Mouse (Mus musculus): ENCODE measurements at regions not wholly inside any gene's neighbourhood (a gene's known extent, or its start where the extent isn't known, plus 50 kb on each side); places are given as distances from the start of the nearest gene placed in this dataset.

DNA sequence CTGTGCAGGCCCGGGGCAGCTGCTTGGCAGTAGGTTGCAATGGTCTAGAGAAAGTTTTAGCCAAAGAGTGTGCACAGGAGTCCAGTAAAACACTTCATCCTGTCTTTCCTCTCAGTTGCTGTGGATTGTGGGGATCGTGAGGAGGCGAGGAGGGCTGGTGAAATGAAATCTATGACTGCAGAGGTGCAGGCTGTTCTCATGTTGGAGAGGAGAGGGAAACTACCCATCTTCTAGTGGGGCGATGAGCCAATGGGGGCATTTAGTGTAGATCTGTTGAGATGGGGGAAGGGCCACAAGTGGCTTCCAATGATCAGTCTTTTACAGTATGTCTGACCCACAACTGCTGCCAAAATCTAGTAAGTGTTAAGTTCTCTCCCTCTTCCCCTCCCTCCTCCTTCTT is 203.4 kb downstream of the Rnd3 start:
- Histone ChIP-seq H3K4me3 (ENCODE audit: low read depth, low read length) (no peak overlapping the region), H3K9ac (ENCODE audit: low read length) (no peak overlapping the region), H3K27ac (replicated peaks) (no peak overlapping the region), H3K4me1 (replicated peaks; ENCODE audit: control insufficient read depth, insufficient read depth) (no peaks in the 10 kb centered on the region), H3K27me3 (ENCODE audit: control insufficient read depth, insufficient read depth, low read length) (no peaks in the 10 kb centered on the region), H3K9me3 (ENCODE audit: control insufficient read depth, low read length) (no peaks in the 10 kb centered on the region), H3K4me2 (replicated peaks; ENCODE audit: low read depth) (no peak overlapping the region), H3K36me3 (ENCODE audit: control insufficient read depth, insufficient read depth, low read length) (no peaks in the 10 kb centered on the region)
- no peak for DNase-seq (ENCODE audit: low spot score)
- WGBS: 87% methylated on average over 4 of the region's 4 CpGs
- ATAC-seq (ENCODE audit: low FRiP score, low TSS enrichment): no peak
- no peak for TF ChIP-seq EP300 (optimal IDR thresholded peaks at IDR 0.05)
- no peak for TF ChIP-seq CTCF (IDR thresholded peaks at IDR 0.05; ENCODE audit: low read depth)

- H3K4me3 ChIP-seq (ENCODE audit: low read depth, low read length): no peak overlapping the region
- no peaks in the 10 kb centered on the region for H3K27me3 ChIP-seq (ENCODE audit: control insufficient read depth, insufficient read depth, low read length)
- no peaks in the 10 kb centered on the region for H3K9me3 ChIP-seq (ENCODE audit: control insufficient read depth, low read length)
- H3K4me2 ChIP-seq (replicated peaks; ENCODE audit: low read depth): no peak overlapping the region
- DNase-seq (ENCODE audit: low spot score) (no peak), ATAC-seq (ENCODE audit: low FRiP score, low TSS enrichment) (no peak)
- WGBS: 73% methylated on average over 15 of the region's 15 CpGs
- no peaks in the 10 kb centered on the region for H3K36me3 ChIP-seq (ENCODE audit: control insufficient read depth, insufficient read depth, low read length)
- 0 out of 2 replicates have a peak overlapping the region, but pooled peaks have one; percentile 4 for H3K27ac ChIP-seq (replicated peaks)
- no peak overlapping the region for H3K9ac ChIP-seq (ENCODE audit: low read length)
- H3K4me1 ChIP-seq (replicated peaks; ENCODE audit: control insufficient read depth, insufficient read depth): no peaks in the 10 kb centered on the region
- no peak for TF ChIP-seq CTCF (IDR thresholded peaks at IDR 0.05; ENCODE audit: low read depth)
- TF ChIP-seq EP300 (optimal IDR thresholded peaks at IDR 0.05): no peak
These were observed 205.7 kb downstream of the Rnd3 start for GRCm38 (mm10) chr2:50943180-50943579.

DNA sequence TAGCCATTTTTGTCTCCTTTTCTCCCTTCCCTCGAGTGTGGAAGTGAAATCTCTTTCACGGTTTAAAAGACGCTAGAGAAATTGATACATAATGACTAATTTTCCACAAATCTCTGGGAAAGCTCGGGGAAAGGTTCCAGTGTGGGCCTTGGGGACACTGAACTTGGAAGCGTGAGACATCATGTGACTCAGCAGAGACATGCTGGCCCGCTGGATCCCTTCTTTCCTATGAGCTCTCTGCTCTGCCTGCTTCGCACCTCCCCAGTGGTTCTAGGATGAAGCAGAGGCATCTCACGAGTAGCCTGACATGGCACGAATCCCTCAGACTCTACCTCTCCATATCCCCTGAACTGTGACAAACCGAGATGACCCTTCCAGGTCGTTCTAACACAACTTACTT is 206.2 kb downstream of the Rnd3 start:
- H3K9ac ChIP-seq (ENCODE audit: low read length): no peak overlapping the region
- H3K4me1 ChIP-seq (replicated peaks; ENCODE audit: control insufficient read depth, insufficient read depth): no peaks in the 10 kb centered on the region
- no peak overlapping the region for H3K4me2 ChIP-seq (replicated peaks; ENCODE audit: low read depth)
- no peak for TF ChIP-seq EP300 (optimal IDR thresholded peaks at IDR 0.05)
- TF ChIP-seq CTCF (IDR thresholded peaks at IDR 0.05; ENCODE audit: low read depth): no peak
- H3K9me3 ChIP-seq (ENCODE audit: control insufficient read depth, low read length): no peaks in the 10 kb centered on the region
- H3K27me3 ChIP-seq (ENCODE audit: control insufficient read depth, insufficient read depth, low read length): no peaks in the 10 kb centered on the region
- no peaks in the 10 kb centered on the region for H3K36me3 ChIP-seq (ENCODE audit: control insufficient read depth, insufficient read depth, low read length)
- H3K27ac ChIP-seq (replicated peaks): 0 out of 2 replicates have a peak overlapping the region, but pooled peaks have one; percentile 4
- ATAC-seq (ENCODE audit: low FRiP score, low TSS enrichment) (no peak), DNase-seq (ENCODE audit: low spot score) (no peak)
- no peak overlapping the region for H3K4me3 ChIP-seq (ENCODE audit: low read depth, low read length)
- 76% methylated on average over 11 of the region's 11 CpGs for WGBS

GRCm38 (mm10) chr2:50932936-50933335 is 216.0 kb downstream of the Rnd3 start:
- no peaks in the 10 kb centered on the region for H3K27me3 ChIP-seq (ENCODE audit: control insufficient read depth, insufficient read depth, low read length)

GRCm38 (mm10) chr2:50921002-50921401 is 227.9 kb downstream of the Rnd3 start:
- no peak for DNase-seq (ENCODE audit: low spot score)
- Histone ChIP-seq H3K4me2 (replicated peaks; ENCODE audit: low read depth) (no peak overlapping the region), H3K4me3 (ENCODE audit: low read depth, low read length) (no peak overlapping the region), H3K4me1 (replicated peaks; ENCODE audit: control insufficient read depth, insufficient read depth) (no peaks in the 10 kb centered on the region), H3K9ac (ENCODE audit: low read length) (no peak overlapping the region), H3K9me3 (ENCODE audit: control insufficient read depth, low read length) (no peaks in the 10 kb centered on the region), H3K36me3 (ENCODE audit: control insufficient read depth, insufficient read depth, low read length) (no peaks in the 10 kb centered on the region), H3K27me3 (ENCODE audit: control insufficient read depth, insufficient read depth, low read length) (no peaks in the 10 kb centered on the region), H3K27ac (replicated peaks) (no peak overlapping the region)
- ATAC-seq (ENCODE audit: low FRiP score, low TSS enrichment): no peak
- no peak for TF ChIP-seq EP300 (optimal IDR thresholded peaks at IDR 0.05)
- no peak for TF ChIP-seq CTCF (IDR thresholded peaks at IDR 0.05; ENCODE audit: low read depth)

More at GRCm38 (mm10) chr2:50932936-50933335, 216.0 kb downstream of the Rnd3 start:
- H3K4me2 ChIP-seq (replicated peaks; ENCODE audit: low read depth): no peak overlapping the region
- DNase-seq (ENCODE audit: low spot score) (no peak), ATAC-seq (ENCODE audit: low FRiP score, low TSS enrichment) (no peak)
- WGBS: 39% methylated on average over 7 of the region's 7 CpGs
- TF ChIP-seq CTCF (IDR thresholded peaks at IDR 0.05; ENCODE audit: low read depth) (no peak), EP300 (optimal IDR thresholded peaks at IDR 0.05) (no peak)
- H3K4me3 ChIP-seq (ENCODE audit: low read depth, low read length): no peak overlapping the region
- H3K9ac ChIP-seq (ENCODE audit: low read length): no peak overlapping the region
- H3K36me3 ChIP-seq (ENCODE audit: control insufficient read depth, insufficient read depth, low read length): no peaks in the 10 kb centered on the region
- H3K27ac ChIP-seq (replicated peaks): no peak overlapping the region
- H3K4me1 ChIP-seq (replicated peaks; ENCODE audit: control insufficient read depth, insufficient read depth): no peaks in the 10 kb centered on the region
- no peaks in the 10 kb centered on the region for H3K9me3 ChIP-seq (ENCODE audit: control insufficient read depth, low read length)

DNA sequence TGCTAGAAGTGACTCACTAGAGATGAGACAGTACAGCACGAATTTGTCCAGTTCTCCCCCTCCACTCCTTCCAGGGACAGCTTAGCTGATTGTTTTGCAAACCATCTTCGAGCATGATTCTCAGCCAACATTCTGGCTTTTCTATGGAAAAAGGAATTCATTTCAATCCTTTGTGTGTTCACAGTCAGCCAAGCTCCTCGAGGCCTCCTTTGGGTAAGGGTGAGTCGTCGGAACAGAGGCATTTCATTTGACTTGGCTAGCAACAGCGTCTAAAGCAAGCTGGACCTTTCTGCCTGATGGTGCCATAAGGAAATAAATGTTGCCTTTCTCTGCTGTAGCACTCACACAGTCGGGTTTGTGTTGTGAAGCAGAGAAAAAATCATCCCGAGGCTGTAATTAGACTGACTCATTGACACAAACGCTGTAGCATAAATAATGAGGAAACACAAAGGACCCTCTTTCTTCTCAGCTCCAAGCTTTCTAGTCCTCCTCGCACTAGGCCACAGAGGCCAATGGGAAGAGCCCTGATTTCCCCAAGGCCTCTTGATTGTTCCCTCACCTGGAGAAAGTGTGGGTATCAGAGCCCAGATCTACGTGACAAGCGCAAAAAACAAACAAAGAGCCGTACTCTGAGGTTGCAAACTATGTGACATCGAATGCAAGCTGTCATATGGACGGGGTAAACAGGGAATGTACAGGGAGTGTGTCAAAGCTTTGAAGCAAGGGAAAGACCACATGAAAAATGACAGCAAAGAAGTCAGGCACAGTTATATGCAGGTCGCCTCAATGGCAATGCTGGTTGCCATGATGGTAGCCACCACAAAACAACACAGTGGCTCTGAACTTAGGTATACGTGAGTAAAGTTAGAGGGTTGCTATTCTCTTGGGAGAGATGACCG is 232.3 kb downstream of the Rnd3 start:
- ATAC-seq (ENCODE audit: low FRiP score, low TSS enrichment): no peak
- no peak for DNase-seq (ENCODE audit: low spot score)
- no peaks in the 10 kb centered on the region for H3K27me3 ChIP-seq (ENCODE audit: control insufficient read depth, insufficient read depth, low read length)
- H3K4me1 ChIP-seq (replicated peaks; ENCODE audit: control insufficient read depth, insufficient read depth): no peaks in the 10 kb centered on the region
- 48% methylated on average over 18 of the region's 18 CpGs for WGBS
- peak overlapping the region; percentile 58 for H3K27ac ChIP-seq (replicated peaks)
- H3K4me3 ChIP-seq (ENCODE audit: low read depth, low read length): no peak overlapping the region
- H3K4me2 ChIP-seq (replicated peaks; ENCODE audit: low read depth): no peak overlapping the region
- no peak overlapping the region for H3K9ac ChIP-seq (ENCODE audit: low read length)
- no peaks in the 10 kb centered on the region for H3K9me3 ChIP-seq (ENCODE audit: control insufficient read depth, low read length)
- H3K36me3 ChIP-seq (ENCODE audit: control insufficient read depth, insufficient read depth, low read length): no peaks in the 10 kb centered on the region
- TF ChIP-seq CTCF (IDR thresholded peaks at IDR 0.05; ENCODE audit: low read depth): no peak
- TF ChIP-seq EP300 (optimal IDR thresholded peaks at IDR 0.05): no peak
